Mouse (Mus musculus) skeletal muscle tissue, postnatal 0 days (tissue): ENCODE data around the gene Tmem239. TPM values are rescaled to one million over a fixed set of nuclear protein-coding genes. Genes with fewer than 3 reads are reported as not detected.

Source experiments
- polyA plus RNA-seq: library from polyadenylated mRNA; unstranded; fragments of >200 nt; fragmentation: Nextera tagmentation; extraction: Ambion mirVana; gene quantifications from 2 replicates; pipeline ENCODE4 v1.2.1, GENCODE M21; 2015

The Tmem239 gene
- 0.14 TPM in 1 of 2 replicates, not detected in the other for polyA plus RNA-seq

GRCm38 (mm10) chr2:130406178-130406577, at the start of gene Tmem239:
Gene Tmem239 (plus strand): TSS chr2:130406478.

DNA sequence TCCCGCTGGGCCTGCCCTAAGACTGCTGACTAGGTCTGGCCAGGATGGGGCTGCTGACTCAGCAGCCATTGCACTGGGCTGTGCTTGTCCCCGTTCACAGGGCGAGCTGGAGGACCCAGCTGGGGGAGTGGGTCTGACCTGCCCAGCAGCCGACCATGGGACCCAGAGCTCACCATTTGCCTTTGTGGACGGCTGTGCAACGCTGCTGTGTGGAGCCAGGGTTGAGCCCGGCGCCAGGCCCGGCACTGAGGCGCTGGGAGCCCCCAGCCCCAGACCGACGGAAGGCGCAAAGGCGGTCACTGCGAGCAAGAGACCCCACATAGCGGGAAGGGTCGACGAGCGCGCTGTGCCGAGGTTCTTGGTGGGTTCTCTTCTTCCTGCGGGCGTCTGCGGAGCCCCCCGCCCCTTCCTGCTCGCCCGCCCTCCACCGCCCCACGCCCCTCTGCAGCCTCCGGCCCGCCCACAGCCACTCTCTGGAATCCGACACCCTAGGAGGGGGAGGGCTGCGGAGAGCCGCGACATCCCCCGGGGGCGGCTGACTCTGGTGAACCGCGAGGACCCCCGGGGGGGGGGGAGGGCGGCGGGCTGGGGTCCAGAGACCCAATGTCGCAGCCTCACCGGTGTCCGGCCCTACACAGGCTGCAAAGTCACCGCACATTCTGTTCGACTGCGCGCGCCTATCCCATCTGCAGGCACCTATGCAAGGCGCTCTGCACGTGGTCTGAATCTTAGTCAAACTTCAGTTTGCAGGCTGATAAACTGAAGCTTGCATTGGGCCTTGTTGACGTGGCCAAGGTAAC, 8.9 kb upstream of the Tmem239 start, which contains the start of gene Cpxm1:
TSS of gene Cpxm1 (minus strand) at position 389 of the 800 bp plus-strand sequence.

GRCm38 (mm10) chr2:130404939-130405338, 1.3 kb upstream of the Tmem239 start, which contains the start of the genes Gm28372 and 1700020A23Rik:
Gene Gm28372 (plus strand): TSS chr2:130405239.
Gene 1700020A23Rik (plus strand): TSS chr2:130405259.

DNA sequence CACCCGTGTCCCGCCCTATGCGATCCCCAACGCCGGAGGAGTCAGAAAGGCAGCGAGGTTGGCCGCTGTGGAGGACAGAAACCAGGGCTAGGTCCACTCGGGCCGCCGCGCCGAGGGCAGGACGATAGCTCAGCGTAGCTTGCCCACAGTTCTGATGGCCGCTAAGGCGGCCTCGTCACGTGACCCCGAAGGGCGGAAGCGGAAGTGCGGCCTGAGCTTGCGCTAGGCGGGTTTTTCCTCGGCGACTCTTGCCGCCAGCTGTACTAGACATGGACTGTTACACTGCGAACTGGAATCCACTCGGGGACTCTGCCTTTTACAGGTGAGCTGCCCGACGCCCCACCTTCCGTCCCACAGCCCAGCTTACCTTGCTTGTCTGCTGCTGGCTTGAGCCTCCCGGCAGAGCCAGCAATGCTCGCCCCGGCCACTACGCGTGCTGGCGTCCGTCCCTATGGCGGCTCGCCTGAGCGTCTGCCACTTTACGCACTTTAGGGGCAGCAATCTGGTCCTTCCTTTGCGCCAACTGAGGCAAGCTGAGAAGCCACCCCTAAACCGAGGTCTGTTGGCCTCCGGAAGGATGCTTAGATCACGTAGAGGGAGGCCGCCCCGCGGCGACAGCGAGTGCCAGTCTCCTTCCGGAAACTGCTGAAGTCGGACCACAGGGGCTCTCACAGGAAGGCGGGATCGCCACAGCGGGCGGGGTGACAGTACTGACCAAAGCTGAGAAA, 18.0 kb downstream of the Tmem239 start, which contains the start of the genes Vps16 and Pced1a:
TSS of gene Vps16 (plus strand) at position 214 of the 728 bp plus-strand sequence.
TSS of gene Pced1a (minus strand) at position 576 of the 728 bp plus-strand sequence.

GRCm38 (mm10) chr2:130449794-130450433, 43.6 kb downstream of the Tmem239 start, which contains the start of gene Ptpra:
Gene Ptpra (plus strand): TSS chr2:130450278.

Other genes with a start within 250 kb of the Tmem239 start
- 276 and 308 TPM in 2 replicates for gene Snrpb, start 227.1 kb upstream of the Tmem239 start, polyA plus RNA-seq
- gene Tmc2, start 211.3 kb upstream of the Tmem239 start, polyA plus RNA-seq = not detected in 2 replicates
- 69.9 and 71.8 TPM in 2 replicates for gene Nop56, start 132.0 kb upstream of the Tmem239 start, polyA plus RNA-seq
- gene Idh3b, start 121.9 kb upstream of the Tmem239 start, polyA plus RNA-seq = 281 and 304 TPM in 2 replicates
- gene Ebf4, start 111.3 kb upstream of the Tmem239 start, polyA plus RNA-seq = 0.37 and 0.66 TPM in 2 replicates
- 22.3 and 25.7 TPM in 2 replicates for gene Cpxm1, start 8.9 kb upstream of the Tmem239 start, polyA plus RNA-seq
- 0.06 TPM in 1 of 2 replicates, not detected in the other for gene Gm28372, start 1.2 kb upstream of the Tmem239 start, polyA plus RNA-seq
- 0.22 TPM in 1 of 2 replicates, not detected in the other for gene 1700020A23Rik, start 1.2 kb upstream of the Tmem239 start, polyA plus RNA-seq
- gene Vps16, start 17.9 kb downstream of the Tmem239 start, polyA plus RNA-seq = 24.9 and 25.7 TPM in 2 replicates
- gene Pced1a, start 18.2 kb downstream of the Tmem239 start, polyA plus RNA-seq = 6.0 and 7.4 TPM in 2 replicates
- 35.2 and 35.9 TPM in 2 replicates for gene Ptpra, start 43.8 kb downstream of the Tmem239 start, polyA plus RNA-seq
- 68.5 and 76.0 TPM in 2 replicates for gene Mrps26, start 157.3 kb downstream of the Tmem239 start, polyA plus RNA-seq
- not detected in 2 replicates for gene Oxt, start 169.7 kb downstream of the Tmem239 start, polyA plus RNA-seq
- gene Avp, start 176.1 kb downstream of the Tmem239 start, polyA plus RNA-seq = not detected in 2 replicates
- gene Fastkd5, start 223.5 kb downstream of the Tmem239 start, polyA plus RNA-seq = 6.9 and 7.2 TPM in 2 replicates
- 5.2 TPM in 2 replicates for gene Ubox5, start 223.6 kb downstream of the Tmem239 start, polyA plus RNA-seq
- gene Lzts3, start 236.3 kb downstream of the Tmem239 start, polyA plus RNA-seq = 1.3 and 1.4 TPM in 2 replicates